Mouse (Mus musculus) lung, adult 2 months (tissue): Measurements from ENCODE around the gene Ddit4. TPM values are rescaled to one million over a fixed set of nuclear protein-coding genes. Genes with fewer than 3 reads are reported as not detected.
A peak's percentile ranks its signal among the peaks of the same experiment; 100 is the strongest.

Experiments
- DNase-seq: peaks from one replicate; pipeline ENCODE4 v3.0.0; 2022
- H3K4me1 ChIP-seq: fragments of 200-500 bp; 2 replicates; pipeline ENCODE4 v1.6.1; 2011; ENCODE audit warnings: low read length; ENCODE audit not compliant: control insufficient read depth, insufficient read depth
- H3K4me3 ChIP-seq: fragments of 200-500 bp; replicated peaks from 2 replicates; pipeline ENCODE3; 2011; ENCODE audit warnings: low read depth, mild to moderate bottlenecking, control low read depth, low read length; ENCODE audit errors: extremely low read depth
- CTCF ChIP-seq: fragments of 200-500 bp; IDR thresholded peaks from 2 replicates; pipeline ENCODE4 v1.5.1; 2011; ENCODE audit warnings: mild to moderate bottlenecking, low read length, control low read depth; ENCODE audit not compliant: insufficient read depth
- POLR2A ChIP-seq: fragments of 200-500 bp; IDR thresholded peaks from 2 replicates; pipeline ENCODE4 v1.6.1; 2011; ENCODE audit warnings: low read depth, mild to moderate bottlenecking, control low read depth, low read length, borderline replicate concordance; ENCODE audit errors: extremely low read depth
- WGBS: fragments of 180-500 bp; shearing (Covaris S2); methylation state at CpG from one replicate; pipeline ENCODE4 v1.1.7; 2018; 5-methylcytosine and 5-hydroxymethylcytosine counted together
- polyA plus RNA-seq: library from polyadenylated mRNA; depleted of rRNA; stranded (reverse); fragments of >200 nt; gene quantifications from 2 replicates; pipeline ENCODE4 v1.2.3, GENCODE M21; 2012

Ddit4 gene
- polyA plus RNA-seq, 1 experiment, result 32.6 TPM

DNA sequence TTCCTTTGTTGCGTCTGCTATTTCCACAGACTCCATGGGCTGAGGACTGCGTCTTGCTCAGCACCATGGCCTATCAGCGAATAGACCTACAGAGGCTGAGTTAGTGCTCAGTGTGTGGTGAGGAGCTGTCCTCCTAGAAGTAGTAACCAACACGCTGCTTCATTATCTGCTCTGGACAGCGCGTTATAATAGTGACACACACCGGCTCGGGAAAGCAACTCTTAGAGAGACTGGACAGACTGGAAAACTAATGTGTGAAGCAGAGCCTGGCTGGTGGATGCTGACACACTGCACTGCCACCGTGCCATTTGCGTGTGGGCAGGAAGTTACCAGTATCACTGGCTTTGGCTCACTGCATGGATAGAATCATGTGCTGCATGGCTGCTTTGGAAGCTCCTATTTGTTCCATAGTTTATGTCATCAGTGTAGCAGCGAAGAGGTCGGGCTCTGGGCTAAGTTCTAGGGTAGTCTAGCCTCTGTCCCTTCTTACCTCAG is 30.8 kb upstream of the Ddit4 start:
- Histone ChIP-seq H3K4me1 (peaks cover 29% of the 10 kb centered on the region), H3K4me3 (no peak overlapping the region)
- TF ChIP-seq CTCF (no peak), POLR2A (no peak)
- DNase-seq, result no peak
- 82% methylated on average over 12 of the region's 12 CpGs for WGBS

DNA sequence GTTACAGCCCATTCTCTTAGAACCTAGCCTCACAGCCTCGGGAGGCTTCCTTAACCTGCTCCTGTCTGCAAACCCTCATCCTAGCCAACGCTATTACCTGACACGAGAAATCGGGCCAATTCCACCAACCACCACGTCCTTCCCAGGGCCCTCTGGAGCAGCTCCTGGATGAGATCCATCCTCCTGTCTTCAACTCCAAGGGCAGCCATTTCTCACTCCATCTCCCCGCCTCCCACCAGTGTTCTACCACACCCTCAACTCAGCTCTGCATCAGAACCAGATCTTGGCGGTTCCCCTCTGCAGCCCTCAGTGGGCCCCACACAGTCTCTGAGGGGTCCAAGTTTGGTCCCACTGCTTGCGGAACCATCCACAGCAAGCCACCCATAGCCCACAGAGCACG is 30.2 kb upstream of the Ddit4 start:
- no peak overlapping the region for H3K4me3 ChIP-seq
- peaks cover 29% of the 10 kb centered on the region for H3K4me1 ChIP-seq
- TF ChIP-seq CTCF, result no peak
- TF ChIP-seq POLR2A, result no peak
- DNase-seq, result no peak
- WGBS, result 66% methylated on average over 9 of the region's 9 CpGs

DNA sequence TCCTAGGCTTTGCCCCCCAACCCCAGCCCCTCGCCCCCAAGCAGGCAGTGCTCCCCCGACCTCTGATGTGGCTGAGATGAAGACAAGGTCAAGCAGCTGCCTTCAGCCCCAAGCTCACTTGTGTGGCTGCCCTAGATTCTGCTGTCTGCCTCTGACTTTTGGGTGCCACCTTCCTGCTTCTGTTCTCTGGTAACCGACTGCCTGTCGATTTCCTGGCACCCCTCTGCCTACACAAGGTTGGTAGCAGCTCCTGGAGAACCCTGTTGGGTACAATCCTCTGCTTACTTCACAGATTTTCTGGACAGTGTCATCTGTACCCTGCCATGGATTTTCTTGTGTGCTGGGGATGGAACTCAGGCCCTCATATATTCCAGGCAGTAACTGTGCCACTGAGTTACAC is 29.7 kb upstream of the Ddit4 start:
- 47% methylated on average over 4 of the region's 4 CpGs for WGBS
- no peak for DNase-seq

DNA sequence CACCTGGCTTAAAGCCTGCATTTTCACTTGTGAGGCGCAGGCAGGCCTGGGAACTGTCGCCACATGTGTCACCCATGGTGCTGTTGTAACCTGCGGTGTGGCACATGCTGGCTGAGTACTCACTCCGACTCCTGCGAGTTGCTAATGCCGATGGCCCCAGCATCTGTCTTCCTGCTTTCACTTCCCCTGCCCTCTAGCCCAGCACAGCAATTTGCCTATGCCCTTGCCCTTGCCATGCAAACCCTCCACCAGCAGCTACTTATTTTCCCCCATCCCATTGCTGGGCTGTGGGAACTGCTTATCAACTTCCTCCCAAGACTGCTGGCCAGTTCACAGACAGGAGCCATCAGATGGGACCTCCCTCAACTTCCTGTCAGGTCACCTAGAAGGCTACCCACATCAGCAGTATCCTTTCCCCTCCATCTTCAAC is 29.2 kb upstream of the Ddit4 start:
- WGBS, result 54% methylated on average over 6 of the region's 6 CpGs
- Histone ChIP-seq H3K4me3 (no peak overlapping the region), H3K4me1 (peaks cover 29% of the 10 kb centered on the region)
- TF ChIP-seq CTCF (no peak), POLR2A (peak; percentile 22; the same call in 1 of the 2 replicates)
- DNase-seq, result no peak

More for the DNA sequence above, 29.7 kb upstream of the Ddit4 start:
- H3K4me3 ChIP-seq, result no peak overlapping the region
- H3K4me1 ChIP-seq, result peaks cover 29% of the 10 kb centered on the region
- TF ChIP-seq CTCF (no peak), POLR2A (no peak)

DNA sequence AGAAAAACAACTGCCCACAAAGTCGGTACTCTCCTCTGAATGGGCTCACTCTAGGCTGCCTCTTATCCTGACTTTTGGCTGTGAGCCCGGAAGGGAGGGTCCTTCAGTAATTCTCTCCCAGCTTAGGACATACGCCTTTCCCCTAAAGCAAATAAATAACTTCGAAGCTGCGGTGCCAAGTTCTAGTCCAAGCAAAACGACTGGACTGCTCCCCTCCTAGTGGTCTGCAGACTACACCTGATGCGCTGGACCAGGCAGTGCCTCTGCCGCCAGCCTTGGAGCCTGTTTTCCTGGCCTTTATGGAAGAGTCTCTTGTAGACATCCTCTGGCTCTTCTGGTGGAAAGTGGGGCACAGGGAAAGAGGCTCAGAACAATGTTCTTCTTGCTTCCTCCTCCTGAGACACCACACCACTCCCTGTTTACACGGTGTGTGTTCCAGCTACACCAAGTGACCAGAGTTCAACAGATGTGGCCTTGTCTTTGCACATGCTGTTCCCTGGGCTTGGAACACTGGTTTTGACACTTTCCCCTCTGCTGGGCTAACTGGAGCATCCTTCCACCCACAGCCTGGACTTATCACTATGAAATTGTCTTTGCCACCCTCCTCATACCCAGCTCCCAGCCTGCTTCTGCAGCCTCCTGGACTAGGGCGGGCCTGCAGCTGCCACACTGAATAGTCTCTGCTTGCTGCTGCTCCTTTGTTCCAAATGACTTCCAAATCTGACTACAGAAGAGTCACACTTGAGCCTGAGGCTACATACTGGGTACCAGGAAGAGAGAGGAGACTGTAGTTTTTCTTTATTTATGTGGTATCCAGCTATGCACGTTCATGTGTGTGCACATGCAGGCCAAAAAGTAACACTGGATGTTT is 27.5 kb upstream of the Ddit4 start:
- peak; percentile 88 for DNase-seq
- 23% methylated on average over 11 of the region's 11 CpGs for WGBS
- Histone ChIP-seq H3K4me3 (no peak overlapping the region), H3K4me1 (peaks cover 38% of the 10 kb centered on the region)
- 0 out of 2 replicates have a peak, but pooled peaks have one; percentile 13 for TF ChIP-seq POLR2A
- no peak for TF ChIP-seq CTCF

DNA sequence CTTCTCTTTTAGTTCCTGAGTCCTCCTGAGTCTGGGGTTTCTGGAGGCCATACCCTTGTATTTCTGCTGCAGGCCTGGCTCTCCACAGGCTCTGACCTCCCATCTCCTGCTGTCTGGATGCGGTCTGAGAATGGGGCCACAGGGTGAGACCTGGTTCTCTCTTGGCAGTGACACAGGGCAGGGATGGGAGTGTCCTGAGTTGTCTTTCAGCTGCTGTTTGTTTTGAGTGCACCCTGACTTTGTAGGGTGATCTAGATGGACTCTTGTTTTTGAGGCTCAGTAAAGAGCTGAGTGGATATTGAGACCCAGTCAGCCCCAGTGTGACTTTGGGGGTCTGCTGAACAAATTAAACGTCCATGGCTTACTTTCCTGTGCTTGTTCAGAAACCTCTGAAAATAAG is 26.8 kb upstream of the Ddit4 start:
- DNase-seq, result no peak
- Histone ChIP-seq H3K4me3 (no peak overlapping the region), H3K4me1 (peaks cover 45% of the 10 kb centered on the region)
- WGBS, result 20% methylated on average over 2 of the region's 2 CpGs
- no peak; the same call in 1 of the 2 replicates for TF ChIP-seq POLR2A

DNA sequence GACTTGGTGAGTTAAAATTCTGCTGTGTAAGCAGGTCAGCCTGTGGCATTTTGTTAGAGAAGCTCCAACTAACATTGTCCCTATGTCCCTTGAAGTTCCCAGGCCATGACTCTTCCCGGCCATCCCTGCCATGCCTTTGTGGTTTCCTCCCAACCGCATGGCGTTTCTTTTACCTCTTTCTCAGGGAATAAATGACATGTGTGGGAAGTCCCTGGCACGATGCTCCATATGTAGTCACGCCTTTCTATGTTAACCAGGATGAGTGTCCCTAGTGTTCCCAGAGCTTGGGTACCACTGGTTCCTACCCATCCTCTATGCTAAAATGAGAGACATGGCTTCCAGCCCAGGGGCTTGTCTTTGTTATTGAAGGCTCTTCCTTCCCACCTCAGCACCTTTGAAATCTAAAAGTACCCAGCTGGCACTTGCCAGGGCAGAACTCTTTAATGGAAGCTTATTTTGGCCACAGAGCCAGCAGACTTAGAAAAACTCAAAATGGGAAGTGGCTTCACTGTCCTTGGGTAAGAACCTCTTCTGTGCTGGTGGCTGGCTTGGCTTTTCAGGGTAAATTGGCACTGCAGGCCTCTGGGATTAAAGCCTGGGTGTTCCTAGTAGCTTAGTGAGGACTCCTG is 26.2 kb upstream of the Ddit4 start:
- Histone ChIP-seq H3K4me1 (peaks cover 50% of the 10 kb centered on the region), H3K4me3 (no peak overlapping the region)
- DNase-seq, result no peak
- 83% methylated on average over 5 of the region's 5 CpGs for WGBS
- TF ChIP-seq CTCF (no peak), POLR2A (no peak)

DNA sequence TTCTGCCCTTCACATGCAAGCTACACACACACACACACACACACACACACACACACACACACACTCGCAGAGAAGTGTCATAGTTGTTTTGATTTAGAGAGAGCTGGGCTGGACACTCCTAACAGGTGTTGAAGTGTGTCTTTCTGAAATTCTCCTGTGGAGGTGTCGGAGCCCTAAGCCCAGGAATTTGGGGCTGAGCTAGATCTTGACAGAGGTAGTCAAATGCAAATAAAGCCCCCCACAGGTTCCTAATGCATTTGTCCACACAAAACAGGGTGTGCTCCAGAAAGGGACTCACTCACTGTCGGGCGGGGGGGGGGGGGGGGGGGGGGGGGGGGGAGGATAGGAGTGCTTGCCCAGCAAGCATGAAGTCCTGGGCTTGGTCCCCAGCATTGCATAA is 25.5 kb upstream of the Ddit4 start:
- TF ChIP-seq CTCF, result no peak
- TF ChIP-seq POLR2A, result no peak
- DNase-seq, result no peak
- Histone ChIP-seq H3K4me1 (peaks cover 50% of the 10 kb centered on the region), H3K4me3 (no peak overlapping the region)
- 58% methylated on average over 4 of the region's 4 CpGs for WGBS

DNA sequence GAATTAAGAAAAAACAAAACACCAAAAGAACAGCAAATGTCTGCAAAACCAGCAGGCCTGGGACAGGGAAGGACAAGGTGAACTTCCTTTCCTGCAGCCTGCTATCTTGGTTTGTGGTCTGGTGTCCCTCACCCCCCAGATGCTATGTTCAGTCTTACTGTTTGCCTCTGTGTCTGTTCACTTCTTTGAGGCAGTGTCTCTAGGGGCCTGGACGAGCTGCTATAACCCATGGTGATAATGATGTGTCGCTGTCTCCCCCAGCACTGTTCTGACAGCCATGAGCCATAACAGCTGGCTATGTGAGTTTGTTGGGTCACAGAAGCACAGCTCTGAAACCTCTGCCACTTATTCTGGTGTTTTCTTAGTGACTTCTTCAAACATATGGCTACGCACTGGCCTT is 23.2 kb upstream of the Ddit4 start:
- H3K4me1 ChIP-seq, result peaks cover 53% of the 10 kb centered on the region
- TF ChIP-seq CTCF, result no peak
- no peak for TF ChIP-seq POLR2A
- H3K4me3 ChIP-seq, result no peak overlapping the region
- DNase-seq, result no peak
- WGBS, result 68% methylated on average over 3 of the region's 3 CpGs
